Mouse (Mus musculus) megakaryocyte progenitor cell, adult 5-6 weeks (primary cell): Measurements from ENCODE around the gene Txndc5. TPM values are rescaled to one million over a fixed set of nuclear protein-coding genes. Genes with fewer than 3 reads are reported as not detected.

Experiments used
- ATAC-seq: replicated peaks from 2 replicates; pipeline ENCODE4 v1.8.0; 2016; ENCODE audit warnings: mild to moderate bottlenecking, moderate TSS enrichment, inconsistent platforms; ENCODE audit not compliant: poor library complexity
- total RNA-seq, 2 experiments: library from RNA; stranded (forward) in 1 of 2; stranded (reverse) in 1 of 2; fragments of 157-497, 149-512 nt in 1 of 2; fragments of 200-1000 nt in 1 of 2; gene quantifications; 2 replicates each; pipeline versions ENCODE4 v1.2.3 to v1.2.4; 2015 to 2017

Txndc5 gene
- total RNA-seq (2015) = 58.2 and 58.3 TPM in 2 replicates
- 56.3 and 67.4 TPM in 2 replicates for total RNA-seq (2017)

DNA sequence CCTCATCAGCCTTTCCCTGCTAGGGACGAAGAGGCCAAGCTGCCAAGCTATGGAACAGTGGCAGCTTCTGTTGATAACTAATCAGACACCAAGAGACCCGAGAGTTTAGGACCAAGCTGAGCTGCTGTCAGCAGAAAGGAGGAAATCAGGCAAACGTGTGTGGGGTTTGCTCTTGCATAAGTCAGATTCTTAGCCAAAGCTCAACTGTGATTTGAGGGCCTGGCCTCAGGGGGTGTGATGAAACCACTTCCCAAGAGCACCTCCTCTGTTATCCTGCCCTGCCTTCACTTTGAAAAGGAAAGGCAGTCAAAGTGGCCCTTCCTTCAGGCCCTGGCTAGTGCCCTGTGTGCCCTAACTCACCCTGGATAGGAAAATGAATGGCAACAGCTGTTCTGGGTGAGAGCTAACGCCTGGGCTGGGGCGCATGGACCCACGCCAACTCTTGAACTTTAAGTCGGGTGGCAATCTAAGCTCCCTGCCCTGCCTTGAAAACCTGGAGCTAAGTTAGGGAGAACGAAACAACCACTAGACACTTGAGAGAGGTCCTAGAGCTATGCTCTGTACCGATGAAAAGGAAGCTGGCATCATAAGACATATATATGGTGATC lies at the start of gene Txndc5:
TSS of gene Txndc5 (minus strand) at position 138 of the 608 bp plus-strand sequence.
- peak; percentile 58 for ATAC-seq

DNA sequence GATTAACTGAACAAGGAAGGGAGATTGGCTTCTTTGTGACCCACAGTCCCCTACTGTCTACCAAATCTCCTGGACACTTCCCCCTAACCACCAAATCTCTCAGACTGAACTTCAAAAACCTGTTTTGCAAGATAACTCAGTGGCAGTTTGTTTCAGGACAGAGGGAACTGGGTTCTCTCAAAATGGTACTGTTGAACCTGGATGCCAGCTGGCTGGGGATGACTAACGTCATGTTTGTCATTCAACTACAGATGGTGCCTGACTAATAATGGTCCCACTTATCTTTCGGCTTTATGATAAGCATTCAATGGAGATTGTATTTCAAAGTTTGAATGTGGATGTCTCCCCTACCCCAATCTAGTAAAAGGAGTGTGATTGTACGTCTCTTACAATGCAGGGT lies 46.0 kb upstream of the Txndc5 start:
- ATAC-seq = no peak

DNA sequence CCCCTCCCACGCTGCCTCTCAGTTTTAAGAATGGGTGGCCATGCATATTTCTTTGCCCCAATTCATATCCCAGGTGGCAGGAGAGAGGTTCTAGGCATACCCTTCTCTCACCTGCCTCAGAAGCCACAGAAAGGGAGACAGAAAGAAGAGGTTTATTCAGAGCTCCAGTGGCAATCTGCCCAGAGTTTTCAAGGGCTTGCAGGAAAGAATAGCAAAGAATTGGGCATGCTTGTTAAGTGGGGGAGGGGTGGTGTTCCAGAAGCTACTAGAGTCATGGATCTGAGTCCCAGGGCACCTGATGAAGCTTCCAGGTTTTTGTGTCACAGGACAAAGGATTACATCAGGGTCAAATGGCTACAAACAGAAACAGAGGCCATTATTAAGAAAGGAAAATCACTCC lies 44.7 kb upstream of the Txndc5 start:
- ATAC-seq = no peak

DNA sequence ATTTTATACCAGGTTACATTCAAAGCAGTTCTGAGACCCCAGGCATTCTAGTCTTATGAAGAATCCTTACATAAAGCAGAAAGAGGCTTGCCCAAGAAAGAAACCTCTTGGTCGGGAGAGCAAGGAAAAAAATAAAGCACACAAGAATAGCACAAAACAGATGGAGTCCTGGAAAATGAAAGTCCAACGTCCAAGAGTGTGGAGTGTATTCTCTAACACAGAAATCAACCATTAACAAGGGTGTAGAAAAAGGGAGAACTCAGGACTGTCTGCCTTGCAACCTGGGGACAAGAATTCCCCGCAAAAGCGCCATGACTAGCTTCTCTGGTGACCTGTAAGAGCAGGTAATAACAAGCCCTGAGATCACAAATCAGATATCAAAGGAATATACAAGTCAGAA lies 36.6 kb upstream of the Txndc5 start:
- ATAC-seq = no peak

DNA sequence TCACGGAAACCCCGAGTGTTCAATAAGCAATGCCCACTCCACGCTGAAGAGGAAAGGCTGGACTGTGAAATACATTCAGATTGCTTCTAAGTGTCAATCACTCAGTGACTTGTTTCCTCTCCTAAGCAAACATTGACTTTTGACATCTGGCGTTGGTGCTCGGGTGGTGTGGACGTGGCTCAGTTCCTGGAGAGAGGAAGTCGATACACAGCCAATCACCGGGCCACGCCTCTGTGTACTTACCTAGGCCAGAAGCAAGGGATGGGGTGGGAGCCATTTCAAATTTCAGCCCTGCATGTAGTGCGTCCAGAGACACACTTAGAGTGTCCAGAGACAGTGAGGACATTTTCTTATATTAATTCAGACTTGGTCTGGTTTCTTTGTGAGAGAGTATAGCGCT lies 26.0 kb upstream of the Txndc5 start:
- ATAC-seq = no peak

DNA sequence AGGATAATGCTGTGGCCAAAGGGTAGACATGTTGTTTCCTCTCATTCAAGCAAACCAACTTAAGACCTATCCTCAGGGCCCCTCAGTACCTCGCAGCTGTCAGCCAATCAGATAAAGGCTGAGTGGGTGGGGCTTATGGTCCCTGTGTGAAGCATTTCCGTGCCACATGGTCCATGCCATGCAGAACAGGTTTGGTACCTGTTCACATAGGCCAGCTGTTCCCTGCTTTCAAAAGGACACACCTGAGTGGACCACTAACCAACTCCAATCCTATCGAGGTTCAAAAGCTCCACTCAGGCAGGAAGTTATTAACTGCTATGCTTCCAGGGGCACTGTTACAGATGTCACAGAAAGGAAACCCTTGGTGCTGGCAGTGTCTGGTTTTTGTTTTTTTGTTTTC lies 25.6 kb upstream of the Txndc5 start:
- ATAC-seq = no peak

DNA sequence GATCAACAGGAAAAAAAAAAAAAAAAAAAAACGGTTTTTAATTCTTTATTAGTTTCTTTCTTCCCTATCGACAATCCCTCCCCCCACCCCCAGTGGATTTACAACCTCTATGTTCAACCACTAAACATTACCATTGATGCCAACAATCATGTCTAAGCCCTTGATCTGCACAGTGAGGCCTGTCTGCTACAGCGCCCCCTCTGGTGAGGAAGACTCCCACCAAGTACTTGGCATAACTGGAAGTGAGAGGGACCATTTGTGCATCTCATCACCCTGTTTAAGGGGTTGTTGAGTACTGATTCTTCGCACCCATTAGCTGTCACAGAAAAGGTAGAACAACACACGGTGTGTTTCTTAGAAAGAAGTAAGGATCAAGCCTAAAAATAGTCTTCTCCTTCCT lies 20.1 kb upstream of the Txndc5 start:
- no peak for ATAC-seq

DNA sequence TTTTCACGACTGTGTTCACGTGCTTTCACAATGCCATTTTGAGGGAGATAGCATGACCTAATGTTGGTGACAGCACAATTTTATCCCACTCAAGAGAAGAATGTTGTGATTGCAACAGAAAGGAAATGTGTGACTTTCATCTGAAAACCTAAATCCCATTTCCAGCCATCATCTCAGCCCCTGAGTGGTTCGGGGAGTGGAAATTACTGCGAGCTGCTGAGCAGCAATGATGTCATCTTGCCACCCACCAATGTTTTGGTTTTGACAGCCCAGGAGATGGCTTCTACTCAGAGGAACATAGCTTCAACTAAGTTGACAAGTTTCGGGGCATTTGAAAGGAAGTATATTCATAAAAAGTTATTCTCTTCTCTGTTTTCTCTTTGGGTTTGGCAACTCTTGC lies 19.1 kb upstream of the Txndc5 start:
- no peak for ATAC-seq

DNA sequence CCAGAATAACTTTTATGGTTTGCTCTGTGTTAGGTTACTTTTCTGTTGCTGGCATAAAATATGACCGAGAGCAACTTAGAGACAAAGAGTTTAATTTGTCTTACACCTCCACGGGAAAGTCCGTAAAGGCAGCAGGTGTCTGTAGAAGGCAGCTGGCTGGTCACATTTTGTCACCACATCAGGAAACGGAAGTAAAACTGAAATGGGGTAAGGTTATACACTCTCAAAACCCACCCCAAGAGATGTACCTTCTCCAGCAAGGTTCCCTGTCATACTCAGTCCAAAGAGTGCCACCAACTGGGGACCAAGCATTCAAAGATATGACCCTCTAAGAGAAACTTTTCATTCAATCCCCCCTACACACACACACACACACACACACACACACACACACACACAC lies 18.1 kb upstream of the Txndc5 start:
- ATAC-seq = no peak

DNA sequence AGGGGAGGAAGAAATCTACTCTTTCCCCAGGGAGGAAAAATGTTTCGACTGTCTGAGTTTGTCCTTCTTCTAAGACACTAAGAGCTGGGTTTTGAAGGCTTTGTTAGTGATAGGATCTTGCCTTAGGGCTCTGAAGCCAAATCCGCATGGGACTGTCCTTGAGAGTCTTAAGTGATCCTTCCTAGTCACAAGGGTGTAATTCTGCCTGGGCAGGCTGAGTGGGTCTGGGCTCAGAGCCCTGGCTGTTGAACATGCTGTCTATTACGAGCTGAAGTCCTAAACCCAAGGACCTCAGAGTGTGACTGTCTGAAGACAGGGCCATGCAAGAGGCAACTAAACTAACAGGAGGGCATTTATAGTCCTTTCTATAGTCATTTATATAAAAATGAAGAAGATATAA lies 16.8 kb upstream of the Txndc5 start:
- no peak for ATAC-seq

DNA sequence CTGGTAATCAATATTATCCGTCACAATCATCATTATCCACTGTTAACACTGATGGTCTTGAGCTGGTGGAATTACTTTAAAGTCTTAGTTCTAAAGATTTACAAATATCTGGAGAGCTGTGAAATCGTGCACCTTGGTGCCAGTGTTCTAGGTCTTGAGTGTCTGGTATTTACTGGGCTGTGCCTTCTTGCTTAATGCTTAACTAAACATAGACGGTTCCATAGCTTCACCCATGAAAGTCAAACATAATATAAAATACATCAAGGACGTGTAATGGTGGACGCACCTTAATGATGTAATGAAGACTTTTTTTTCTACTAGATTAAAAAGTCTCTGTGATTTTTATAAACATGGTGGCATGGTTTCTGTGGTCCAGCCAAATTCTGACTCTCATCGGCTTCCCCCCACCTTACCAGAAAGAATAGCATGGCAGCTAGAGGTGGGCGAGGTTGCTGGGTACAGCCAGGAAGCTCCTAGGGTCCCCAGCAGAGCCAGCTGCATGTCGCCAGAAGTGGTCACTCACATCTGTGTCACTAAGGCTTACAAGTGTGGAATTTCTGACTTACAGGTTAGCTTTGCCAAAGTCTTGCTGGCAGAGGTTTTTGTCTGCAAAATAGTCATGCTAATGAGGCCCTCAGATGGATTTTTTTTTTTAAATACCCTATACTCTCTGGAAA lies 16.3 kb upstream of the Txndc5 start:
- ATAC-seq = no peak

DNA sequence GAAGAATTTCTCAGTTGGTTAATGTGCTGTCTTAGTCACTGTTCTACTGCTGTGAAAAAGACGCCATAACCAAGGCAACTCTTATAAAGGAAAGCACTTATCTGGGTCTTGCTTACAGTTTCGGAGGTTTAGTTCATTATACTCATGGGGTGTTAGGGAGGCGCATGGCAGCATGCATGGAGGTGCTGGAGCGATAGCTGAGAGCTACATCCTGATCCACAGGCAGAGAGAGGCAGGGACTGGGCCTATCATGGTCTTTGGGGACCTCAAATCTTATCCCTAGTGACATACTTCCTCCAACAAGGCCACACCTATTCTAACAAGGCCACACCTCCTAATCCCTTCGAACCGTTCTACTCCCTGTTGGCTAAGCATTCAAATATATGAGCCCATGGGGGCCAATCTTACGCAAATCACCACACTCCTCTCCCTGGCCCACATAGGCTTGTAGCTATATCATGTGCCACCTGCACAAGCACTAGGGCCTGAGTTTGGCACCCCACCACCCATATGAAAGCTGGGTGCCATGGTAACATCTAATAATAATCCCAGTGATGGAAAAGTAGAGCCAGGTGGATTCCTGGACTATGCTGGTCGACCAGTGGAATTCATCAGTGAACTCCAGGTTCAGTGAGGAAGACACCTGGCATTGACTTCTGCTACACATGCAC lies 15.0 kb upstream of the Txndc5 start:
- ATAC-seq = no peak

DNA sequence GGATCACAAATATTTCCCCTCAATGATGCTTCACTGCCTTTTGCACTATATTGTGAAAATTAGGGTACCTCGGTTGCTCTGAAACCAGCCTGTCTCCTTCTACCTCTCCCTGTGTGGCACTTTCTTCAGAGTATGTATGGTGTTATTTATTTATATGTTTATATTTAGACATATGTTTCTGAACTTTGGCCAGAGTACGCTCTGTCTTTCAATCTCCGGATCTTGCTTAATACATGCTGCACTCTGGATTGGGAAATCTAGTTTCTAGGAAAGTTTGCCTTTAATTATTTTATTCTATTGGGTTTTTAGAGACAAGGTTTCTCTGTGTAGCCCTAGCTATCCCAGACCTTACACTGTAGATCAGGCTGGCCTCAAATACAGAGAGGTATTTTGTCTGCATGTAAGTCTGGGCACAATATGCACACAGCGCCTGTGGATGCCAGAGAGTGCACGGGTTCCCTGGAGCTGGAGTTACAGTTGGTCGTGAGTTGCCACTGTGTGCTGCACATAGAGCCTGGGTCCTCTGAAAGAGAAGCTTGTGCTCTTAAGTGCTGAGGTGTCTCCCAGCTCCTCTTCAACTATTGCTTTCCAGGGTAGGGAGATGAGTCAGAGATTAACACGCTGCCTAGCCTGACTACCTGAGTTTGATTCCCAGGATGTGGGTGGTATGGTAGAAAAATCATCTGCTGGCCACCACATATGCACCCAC lies 10.7 kb upstream of the Txndc5 start:
- ATAC-seq = no peak

DNA sequence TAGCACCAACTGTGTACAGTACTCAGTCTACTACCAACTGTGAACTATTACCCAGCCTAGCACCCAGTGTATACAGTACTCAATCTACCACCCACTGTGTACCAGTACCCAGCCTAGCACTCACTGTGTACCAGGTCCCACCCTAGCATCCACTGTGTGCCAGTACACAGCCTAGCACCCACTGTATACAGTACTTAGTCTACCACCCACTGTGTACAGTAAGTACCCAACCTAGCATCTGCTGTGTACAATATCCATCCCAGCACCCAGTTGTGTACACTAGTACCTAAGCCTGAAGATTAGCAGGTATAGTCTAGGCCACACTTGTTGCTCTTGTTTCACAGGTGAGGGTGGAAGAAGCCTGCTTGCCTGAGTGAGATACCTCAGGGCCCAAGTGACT lies 8.9 kb upstream of the Txndc5 start:
- no peak for ATAC-seq

DNA sequence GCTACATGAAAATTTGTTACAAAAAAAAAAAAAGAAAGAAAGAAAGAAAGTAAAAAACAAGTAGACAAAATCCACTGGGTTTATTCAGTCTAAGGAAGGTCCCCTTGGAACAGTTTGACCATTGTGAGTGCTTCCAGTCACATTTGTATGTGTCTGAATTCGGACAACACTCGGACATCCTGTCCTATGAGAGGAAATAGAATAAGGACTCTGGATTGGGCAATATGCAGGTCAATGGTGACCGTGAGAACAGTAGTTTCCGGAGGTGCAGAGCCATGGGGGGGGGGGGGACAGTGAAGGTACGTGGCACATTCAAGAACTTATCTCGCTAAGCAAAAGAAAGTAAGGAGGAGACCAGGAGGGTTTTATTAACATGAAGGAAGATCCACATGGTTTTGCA lies 6.1 kb upstream of the Txndc5 start:
- no peak for ATAC-seq

DNA sequence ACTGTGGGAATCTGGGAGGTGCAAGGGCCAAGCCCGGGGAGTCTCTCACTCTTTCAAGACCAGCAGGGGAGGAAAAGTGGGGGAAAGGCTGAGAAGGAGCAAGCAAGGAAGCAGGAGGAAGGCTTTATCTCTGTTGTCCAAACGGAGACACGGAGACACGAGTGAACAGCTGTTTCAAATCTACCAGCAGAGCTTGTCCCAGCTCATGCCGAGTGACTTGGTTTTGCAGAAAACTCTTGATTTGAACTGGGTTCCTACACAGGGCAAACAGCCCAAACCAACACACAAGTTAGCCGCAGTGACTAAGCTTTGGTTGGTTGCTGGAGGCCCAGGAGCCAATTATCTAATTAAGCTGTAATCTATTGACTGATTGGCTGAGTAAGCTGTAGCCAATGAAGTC lies 5.4 kb upstream of the Txndc5 start:
- ATAC-seq = no peak

DNA sequence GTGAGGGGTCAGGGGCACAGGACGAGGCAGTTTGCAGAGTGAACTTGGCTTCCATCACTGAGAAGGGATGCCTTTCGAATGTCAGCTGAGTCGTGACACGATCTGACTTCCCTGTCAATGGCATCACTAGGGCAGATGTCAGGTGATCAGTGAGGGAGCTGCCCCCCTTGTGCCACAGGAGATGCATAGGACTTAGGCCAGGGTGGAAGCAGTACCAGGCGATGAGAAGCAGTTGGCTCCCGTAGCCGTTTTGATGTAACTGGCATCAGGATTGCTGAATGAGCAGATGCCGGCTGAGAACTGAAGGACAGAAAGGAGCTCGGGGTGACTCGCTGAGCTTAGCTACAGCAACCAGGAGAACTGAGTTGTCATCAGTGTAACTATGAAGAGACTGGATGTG lies 4.8 kb upstream of the Txndc5 start:
- no peak for ATAC-seq

DNA sequence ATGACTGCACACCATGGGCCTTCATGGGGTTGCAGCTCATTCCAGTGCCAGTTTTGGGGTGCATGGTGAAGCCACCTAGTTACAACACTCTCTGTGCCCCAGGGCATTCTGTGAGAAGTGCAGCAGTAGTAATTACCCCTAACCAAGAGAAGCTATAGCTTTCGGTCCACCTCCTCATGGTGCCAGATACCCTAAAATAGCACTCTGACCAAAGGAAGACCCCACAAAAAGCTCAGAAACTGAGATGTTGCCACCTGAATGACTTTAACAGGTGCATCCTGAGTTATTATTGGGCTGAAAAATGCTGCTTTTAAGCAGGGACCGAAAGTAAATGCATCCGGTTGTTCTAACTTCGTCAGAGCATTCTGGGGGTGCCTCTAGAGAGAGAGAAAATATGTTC lies 2.9 kb upstream of the Txndc5 start:
- ATAC-seq = no peak

DNA sequence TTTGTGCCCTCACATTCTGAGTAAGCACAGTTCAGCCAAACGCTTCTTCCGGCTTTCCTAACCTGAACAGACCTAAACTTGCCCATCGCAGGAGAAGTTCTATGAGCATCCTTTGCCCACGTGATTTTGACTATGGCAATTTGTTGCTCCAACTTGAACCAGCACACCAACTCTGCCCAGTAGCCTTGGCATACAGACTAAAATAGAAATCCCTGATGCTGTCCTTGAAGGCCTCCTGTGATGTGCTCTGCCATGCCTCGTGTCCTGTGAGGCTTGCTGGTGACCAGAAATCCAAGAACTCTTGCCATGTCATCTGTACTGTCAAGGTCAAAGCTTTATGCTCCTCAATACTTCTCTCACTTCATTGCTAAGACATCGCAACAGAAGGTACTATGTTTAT lies 952 bp upstream of the Txndc5 start:
- ATAC-seq = no peak

DNA sequence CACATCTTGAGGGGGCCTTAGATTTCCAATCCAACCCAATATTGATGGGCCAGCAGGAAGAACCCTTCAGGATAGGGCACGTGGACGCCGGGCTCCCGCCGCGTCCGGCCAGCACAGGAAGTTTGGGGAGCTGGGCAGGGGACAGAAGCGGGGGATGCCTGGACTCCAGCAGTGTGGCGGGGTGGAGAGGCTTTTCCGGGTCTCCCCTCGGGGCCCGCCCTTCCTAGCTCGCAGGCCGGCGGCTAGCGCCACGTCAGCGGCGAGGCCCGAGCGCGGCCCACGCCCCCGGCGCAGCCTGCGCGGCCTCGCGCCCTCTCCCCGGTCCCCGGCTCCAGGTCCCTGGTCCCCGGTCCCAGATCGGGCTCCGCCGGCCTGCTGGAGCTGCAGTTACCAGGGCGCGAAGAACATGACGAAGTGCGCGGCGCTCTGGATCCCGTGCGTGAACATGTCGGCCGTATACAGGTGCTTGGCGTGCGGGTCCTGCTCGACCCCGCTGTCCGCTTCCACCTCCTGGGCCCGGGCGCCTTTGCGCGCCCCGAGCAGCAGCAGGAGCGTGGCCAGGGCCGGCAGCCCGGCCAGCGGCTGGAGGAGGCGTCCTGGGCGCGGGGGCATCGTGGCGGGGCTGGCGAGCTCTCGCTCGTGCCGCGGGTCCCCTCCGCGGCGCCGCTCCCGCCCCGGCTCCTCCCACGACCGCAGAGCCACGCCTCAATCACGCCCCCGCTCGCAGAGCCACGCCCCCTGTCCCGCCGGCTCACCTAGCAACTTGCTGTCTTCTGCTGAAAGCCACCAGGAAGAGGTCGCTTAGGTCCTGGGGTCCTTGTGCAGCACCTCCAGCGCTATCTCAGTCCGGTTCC lies 600 bp downstream of the Txndc5 start:
- peak; percentile 89 for ATAC-seq
